20 mouse cellular contexts compared by ENCODE assay signal in genomic region chr2:36129051-36129450, GRCm38 (mm10). TPM values are rescaled to one million over a fixed set of nuclear protein-coding genes. Genes with fewer than 3 reads are reported as not detected.
DNase-seq lines count a peak whose midpoint lies in the region; ATAC-seq and TF ChIP-seq lines count a peak whose summit lies in the region.
"Had no signal": no experiment of that assay in that cellular context is flagged by ENCODE, and none has a peak within 500 bp of the region (broad histone marks: within the 10 kb centered on the region; RNA-seq: fewer than 3 reads in every experiment).

No protein-coding gene starts in this region.

- peaks cover 18% of the 10 kb centered on the region for H3K4me1 ChIP-seq in heart, adult 2 months (ENCODE audit: control insufficient read depth, insufficient read depth, low read length)
- H3K4me1 ChIP-seq in heart, embryonic 11.5 days (ENCODE audit: control insufficient read depth, insufficient read depth, low read length) = no peaks in the 10 kb centered on the region
- peaks cover 4% of the 10 kb centered on the region; the same call in 1 of the 2 replicates for H3K4me1 ChIP-seq in lung, embryonic 15.5 days
- no peaks in the 10 kb centered on the region for H3K4me1 ChIP-seq in stomach, embryonic 15.5 days
- no peaks in the 10 kb centered on the region for H3K4me1 ChIP-seq in stomach, postnatal 0 days (replicated peaks; ENCODE audit: control insufficient read depth, insufficient read depth)
- H3K4me1 ChIP-seq: forebrain, embryonic 15.5 days; hindbrain, embryonic 13.5 days had no signal

- no peak overlapping the region for H3K4me3 ChIP-seq in heart, adult 2 months
- no peak overlapping the region for H3K4me3 ChIP-seq in heart, embryonic 11.5 days (ENCODE audit: low read depth, low read length)
- no peak overlapping the region for H3K4me3 ChIP-seq in lung, embryonic 15.5 days
- no peak overlapping the region for H3K4me3 ChIP-seq in stomach, embryonic 15.5 days (replicated peaks)
- no peak overlapping the region for H3K4me3 ChIP-seq in stomach, postnatal 0 days (ENCODE audit: low read depth, low read length)
- H3K4me3 ChIP-seq: forebrain, embryonic 15.5 days; heart, embryonic 12.5 days; hindbrain, embryonic 13.5 days had no signal

- no peak overlapping the region for H3K4me2 ChIP-seq in heart, embryonic 11.5 days
- no peak overlapping the region for H3K4me2 ChIP-seq in lung, embryonic 15.5 days
- no peak overlapping the region for H3K4me2 ChIP-seq in stomach, embryonic 15.5 days
- H3K4me2 ChIP-seq in stomach, postnatal 0 days (replicated peaks; ENCODE audit: low read depth) = no peak overlapping the region
- H3K4me2 ChIP-seq: forebrain, embryonic 15.5 days; heart, embryonic 12.5 days; hindbrain, embryonic 13.5 days had no signal

- peaks cover 5% of the 10 kb centered on the region for H3K79me2 ChIP-seq in heart, adult 2 months (replicated peaks; ENCODE audit: control insufficient read depth, insufficient read depth, low read length)

- H3K36me3 ChIP-seq in heart, adult 2 months (ENCODE audit: control insufficient read depth, insufficient read depth, low read length) = peaks cover 69% of the 10 kb centered on the region
- H3K36me3 ChIP-seq in heart, embryonic 11.5 days (ENCODE audit: control insufficient read depth, insufficient read depth, low read length) = peaks cover 32% of the 10 kb centered on the region
- peaks cover 72% of the 10 kb centered on the region for H3K36me3 ChIP-seq in lung, embryonic 15.5 days
- H3K36me3 ChIP-seq in stomach, embryonic 15.5 days = peaks cover 38% of the 10 kb centered on the region
- peaks cover 18% of the 10 kb centered on the region for H3K36me3 ChIP-seq in stomach, postnatal 0 days (ENCODE audit: control insufficient read depth, insufficient read depth, low read length)

- DNase-seq in heart, adult 2 months = no peak
- DNase-seq in lung, postnatal 36 days = no peak
- no peak for DNase-seq in stomach, postnatal 0 days (ENCODE audit: low spot score)
- no peak for DNase-seq in spleen, postnatal 36 days (ENCODE audit: low spot score in 2 of 2)
- DNase-seq: adrenal gland, adult 2 months; adrenal gland, postnatal 36 days; cerebellum, adult 18-20 months; cerebellum, adult 9-11 months; cerebellum, postnatal 36 days; gastrocnemius, postnatal 10 days; heart, postnatal 10 days; kidney, adult 11 months had no signal

- H3K9me3 ChIP-seq in heart, embryonic 11.5 days (replicated peaks; ENCODE audit: control insufficient read depth, low read length) = no peaks in the 10 kb centered on the region
- H3K9me3 ChIP-seq in lung, embryonic 15.5 days = no peaks in the 10 kb centered on the region
- H3K9me3 ChIP-seq in stomach, embryonic 15.5 days = no peaks in the 10 kb centered on the region
- no peaks in the 10 kb centered on the region for H3K9me3 ChIP-seq in stomach, postnatal 0 days (ENCODE audit: control insufficient read depth, low read length)
- H3K9me3 ChIP-seq: forebrain, embryonic 15.5 days; heart, embryonic 12.5 days; hindbrain, embryonic 13.5 days had no signal

- no peak for TF ChIP-seq POLR2A in heart, adult 2 months (IDR thresholded peaks at IDR 0.05; ENCODE audit: insufficient read depth, low read depth, low read length)

- H3K27me3 ChIP-seq in heart, adult 2 months (ENCODE audit: control insufficient read depth, insufficient read depth, low read length) = no peaks in the 10 kb centered on the region
- H3K27me3 ChIP-seq in heart, embryonic 11.5 days (ENCODE audit: control insufficient read depth, insufficient read depth, low read length) = no peaks in the 10 kb centered on the region
- H3K27me3 ChIP-seq in lung, embryonic 15.5 days = no peaks in the 10 kb centered on the region
- no peaks in the 10 kb centered on the region for H3K27me3 ChIP-seq in stomach, embryonic 15.5 days (replicated peaks)
- no peaks in the 10 kb centered on the region for H3K27me3 ChIP-seq in stomach, postnatal 0 days (ENCODE audit: control insufficient read depth, insufficient read depth, low read length)
- H3K27me3 ChIP-seq: forebrain, embryonic 15.5 days; heart, embryonic 12.5 days; hindbrain, embryonic 13.5 days had no signal

- peak overlapping the region; percentile 70 for H3K27ac ChIP-seq in heart, adult 2 months
- no peak overlapping the region for H3K27ac ChIP-seq in heart, embryonic 11.5 days (ENCODE audit: low read depth, low read length)
- peak overlapping the region; percentile 60; the same call in 1 of the 2 replicates for H3K27ac ChIP-seq in lung, embryonic 15.5 days
- 0 out of 2 replicates have a peak overlapping the region, but pooled peaks have one; percentile 1 for H3K27ac ChIP-seq in stomach, embryonic 15.5 days
- no peak overlapping the region for H3K27ac ChIP-seq in stomach, postnatal 0 days (replicated peaks)
- H3K27ac ChIP-seq: forebrain, embryonic 15.5 days; hindbrain, embryonic 13.5 days; hindbrain, postnatal 0 days had no signal

- TF ChIP-seq EP300 in heart, adult 2 months (IDR thresholded peaks at IDR 0.05; ENCODE audit: insufficient read depth, low read depth, low read length) = no peak
- TF ChIP-seq EP300 in stomach, postnatal 0 days (optimal IDR thresholded peaks at IDR 0.05) = no peak

- ATAC-seq in heart, embryonic 11.5 days (replicated peaks; ENCODE audit: insufficient number of reproducible peaks, low FRiP score, low TSS enrichment) = no peak
- ATAC-seq in lung, embryonic 15.5 days (ENCODE audit: borderline replicate concordance, extremely low read depth, low FRiP score, low TSS enrichment) = no peak
- no peak for ATAC-seq in stomach, embryonic 15.5 days (ENCODE audit: insufficient read depth, low FRiP score, low read depth)
- no peak for ATAC-seq in stomach, postnatal 0 days (ENCODE audit: low FRiP score, low TSS enrichment)
- ATAC-seq: forebrain, embryonic 15.5 days; hindbrain, postnatal 0 days had no signal

- TF ChIP-seq CTCF in heart, adult 2 months (IDR thresholded peaks at IDR 0.05) = no peak
- no peak for TF ChIP-seq CTCF in stomach, postnatal 0 days (IDR thresholded peaks at IDR 0.05; ENCODE audit: low read depth)

- no peak overlapping the region for H3K9ac ChIP-seq in heart, adult 2 months (ENCODE audit: low read depth, low read length)
- no peak overlapping the region for H3K9ac ChIP-seq in heart, embryonic 11.5 days (ENCODE audit: low read depth, low read length)
- no peak overlapping the region for H3K9ac ChIP-seq in lung, embryonic 15.5 days
- no peak overlapping the region for H3K9ac ChIP-seq in stomach, embryonic 15.5 days
- H3K9ac ChIP-seq in stomach, postnatal 0 days (ENCODE audit: low read length) = no peak overlapping the region
- H3K9ac ChIP-seq: forebrain, embryonic 15.5 days; heart, embryonic 12.5 days; hindbrain, embryonic 13.5 days had no signal

- intact Hi-C loops in heart, adult 2 months (cut with DNase I) = loop anchor here (5.0 kb wide), 2 partner anchors 68 to 97 kb away; no protein-coding TSS in a partner anchor

- 50% methylated on average over 3 of the region's 3 CpGs for WGBS in heart, adult 2 months
- WGBS in heart, embryonic 11.5 days (ENCODE audit: insufficient replicate concordance) = 84% methylated on average over 3 of the region's 3 CpGs
- WGBS in lung, embryonic 15.5 days = 74% methylated on average over 3 of the region's 3 CpGs
- WGBS in stomach, embryonic 15.5 days = 72% methylated on average over 3 of the region's 3 CpGs
- 76% methylated on average over 3 of the region's 3 CpGs for WGBS in stomach, postnatal 0 days

RNA-seq across cellular contexts. Expression of gene Mrrf, which starts 7.1 kb away (rescaled TPM):
- 10 to 100 TPM; 36.2 to 46.8 TPM for total RNA-seq in heart, adult 2 months (2021)
- polyA plus RNA-seq in heart, adult 2 months (2012; rRNA removed) = 70.1 and 71.7 TPM in 2 replicates
- 35.3 and 37.2 TPM in 2 replicates for polyA plus RNA-seq in heart, embryonic 11.5 days (2014; fragmentation: Nextera tagmentation; extraction: Ambion mirVana)
- polyA plus RNA-seq in lung, embryonic 15.5 days (2015; fragmentation: Nextera tagmentation; extraction: Ambion mirVana) = 31.1 and 32.4 TPM in 2 replicates
- 27.4 and 30.7 TPM in 2 replicates for polyA plus RNA-seq in stomach, embryonic 15.5 days (2015; fragmentation: Nextera tagmentation; extraction: Ambion mirVana)
- polyA plus RNA-seq in stomach, postnatal 0 days (2015; fragmentation: Nextera tagmentation; extraction: Ambion mirVana) = 19.2 and 21.0 TPM in 2 replicates

RNA-seq across cellular contexts. Expression of gene Rbm18, which starts 7.5 kb away (rescaled TPM):
- 10 to 100 TPM; 31.7 to 33.9 TPM for total RNA-seq in heart, adult 2 months (2021)
- polyA plus RNA-seq in heart, adult 2 months (2012; rRNA removed) = 15.4 and 33.0 TPM in 2 replicates
- 53.7 and 62.8 TPM in 2 replicates for polyA plus RNA-seq in heart, embryonic 11.5 days (2014; fragmentation: Nextera tagmentation; extraction: Ambion mirVana)
- polyA plus RNA-seq in lung, embryonic 15.5 days (2015; fragmentation: Nextera tagmentation; extraction: Ambion mirVana) = 70.5 and 73.5 TPM in 2 replicates
- polyA plus RNA-seq in stomach, embryonic 15.5 days (2015; fragmentation: Nextera tagmentation; extraction: Ambion mirVana) = 54.9 and 60.1 TPM in 2 replicates
- 33.7 and 34.0 TPM in 2 replicates for polyA plus RNA-seq in stomach, postnatal 0 days (2015; fragmentation: Nextera tagmentation; extraction: Ambion mirVana)

RNA-seq across cellular contexts. Expression of gene Lhx6, which starts 23.8 kb away (rescaled TPM):
- 1 to 10 TPM; 2.0 to 4.7 TPM for total RNA-seq in heart, adult 2 months (2021)
- polyA plus RNA-seq in heart, adult 2 months (2012; rRNA removed) = 2.7 and 3.2 TPM in 2 replicates
- polyA plus RNA-seq in heart, embryonic 11.5 days (2014; fragmentation: Nextera tagmentation; extraction: Ambion mirVana) = 0.87 and 0.97 TPM in 2 replicates
- polyA plus RNA-seq in lung, embryonic 15.5 days (2015; fragmentation: Nextera tagmentation; extraction: Ambion mirVana) = 6.4 and 8.1 TPM in 2 replicates
- polyA plus RNA-seq in stomach, embryonic 15.5 days (2015; fragmentation: Nextera tagmentation; extraction: Ambion mirVana) = 1.2 and 1.8 TPM in 2 replicates
- polyA plus RNA-seq in stomach, postnatal 0 days (2015; fragmentation: Nextera tagmentation; extraction: Ambion mirVana) = 0.41 and 0.79 TPM in 2 replicates
- total RNA-seq: hematopoietic stem cell, adult 5-6 weeks had no signal

Comparison
In these comparisons a context has a peak if more than half of its experiments do, and no peak if none do; other contexts are left out.
1. H3K27ac ChIP-seq: peak in heart, adult 2 months (single experiment), lung, embryonic 15.5 days (single experiment) and stomach, embryonic 15.5 days (single experiment); none in heart, embryonic 11.5 days (single experiment) and stomach, postnatal 0 days (single experiment).